Mouse (Mus musculus) mesoderm, embryonic 11.5 days (tissue): ENCODE data around the gene Kcnv2.

Source experiments
- DNase-seq: peaks from one replicate; pipeline ENCODE4 v3.0.0-alpha.2; 2012; ENCODE audit warnings: low read depth, low spot score

Kcnv2 gene

DNA sequence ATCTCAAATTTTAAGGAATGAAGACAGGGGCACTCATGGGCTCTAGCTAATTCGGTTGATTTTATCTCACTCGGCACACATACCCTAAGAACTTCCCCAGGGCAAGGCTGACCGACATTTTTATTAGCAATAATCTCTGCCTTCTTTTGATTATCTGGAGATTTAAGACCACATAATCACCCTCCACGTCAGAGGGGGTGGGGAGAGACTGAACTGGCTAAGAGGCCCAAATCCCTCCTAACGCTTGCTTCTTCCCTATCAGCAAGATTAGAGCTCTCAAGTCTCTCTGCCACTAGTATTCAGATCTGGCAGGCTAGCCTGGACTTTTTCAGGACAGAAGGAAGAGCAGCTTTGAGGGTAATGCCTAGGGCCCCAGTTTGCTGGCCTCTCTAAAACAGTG lies at the start of gene Kcnv2:
Kcnv2 (plus strand) TSS at position 308 of the 400 bp plus-strand sequence.
- DNase-seq = no peak

DNA sequence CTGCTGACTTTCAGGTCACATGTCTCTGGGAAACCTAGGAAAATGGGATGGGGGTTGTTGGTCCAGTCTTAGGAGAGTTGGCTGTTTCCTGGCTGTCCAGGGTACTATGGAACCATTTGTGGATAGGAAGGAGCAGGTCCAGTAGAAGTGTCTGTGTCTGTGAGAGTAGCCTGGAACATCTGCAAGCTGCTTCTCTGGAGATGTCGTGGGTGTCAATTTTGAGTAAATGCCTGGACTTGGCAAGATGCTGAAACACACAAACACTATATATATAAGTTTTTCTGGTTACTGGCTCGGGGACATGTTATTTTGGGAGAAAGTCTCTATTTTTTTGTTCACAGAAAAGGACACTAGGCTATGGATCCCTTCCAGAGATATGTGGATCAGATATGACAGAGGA lies 49.0 kb upstream of the Kcnv2 start:
- DNase-seq = no peak

DNA sequence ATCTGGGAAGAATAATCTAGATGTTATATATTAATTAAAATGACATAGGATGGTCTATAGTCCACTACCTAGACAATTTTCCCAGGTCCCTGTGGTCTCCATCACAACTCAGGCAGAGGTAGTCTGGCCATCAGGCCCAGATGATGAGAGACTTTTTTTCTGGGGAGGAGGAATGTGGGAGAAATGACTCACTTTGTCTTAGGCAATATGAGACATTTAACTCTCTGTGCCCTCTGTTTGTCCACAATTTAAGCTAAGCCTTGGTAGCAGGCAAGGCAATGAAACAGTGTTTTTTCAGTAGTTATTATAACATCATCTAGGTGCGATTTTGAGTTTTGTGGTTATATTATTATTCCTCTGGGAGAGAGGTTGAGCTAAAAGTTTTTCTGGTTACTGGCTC lies 48.0 kb upstream of the Kcnv2 start:
- no peak for DNase-seq

- no peak for DNase-seq
Measured at GRCm38 (mm10) chr19:27279174-27279573, 43.2 kb upstream of the Kcnv2 start.

- no peak for DNase-seq
Measured at GRCm38 (mm10) chr19:27310039-27310438, 12.3 kb upstream of the Kcnv2 start.

DNA sequence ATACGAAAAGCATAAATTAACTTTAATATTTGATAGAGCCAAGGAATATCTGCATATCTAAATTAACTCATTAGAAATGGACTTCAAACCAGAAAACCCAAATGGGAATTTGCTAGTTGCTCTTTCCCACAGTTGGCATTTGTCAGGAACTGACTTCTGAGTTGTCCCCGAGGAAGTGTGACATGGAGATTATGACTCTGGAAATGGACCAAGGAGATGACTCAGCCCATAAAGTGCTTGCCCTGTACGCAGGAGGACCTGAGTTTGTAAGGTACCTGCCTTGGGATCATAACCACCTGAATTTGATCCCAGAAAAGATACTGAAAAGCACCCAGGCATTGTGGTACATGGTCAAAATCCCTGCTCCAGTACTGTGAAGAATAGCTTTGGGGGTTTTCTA lies 11.1 kb upstream of the Kcnv2 start:
- DNase-seq = no peak

DNA sequence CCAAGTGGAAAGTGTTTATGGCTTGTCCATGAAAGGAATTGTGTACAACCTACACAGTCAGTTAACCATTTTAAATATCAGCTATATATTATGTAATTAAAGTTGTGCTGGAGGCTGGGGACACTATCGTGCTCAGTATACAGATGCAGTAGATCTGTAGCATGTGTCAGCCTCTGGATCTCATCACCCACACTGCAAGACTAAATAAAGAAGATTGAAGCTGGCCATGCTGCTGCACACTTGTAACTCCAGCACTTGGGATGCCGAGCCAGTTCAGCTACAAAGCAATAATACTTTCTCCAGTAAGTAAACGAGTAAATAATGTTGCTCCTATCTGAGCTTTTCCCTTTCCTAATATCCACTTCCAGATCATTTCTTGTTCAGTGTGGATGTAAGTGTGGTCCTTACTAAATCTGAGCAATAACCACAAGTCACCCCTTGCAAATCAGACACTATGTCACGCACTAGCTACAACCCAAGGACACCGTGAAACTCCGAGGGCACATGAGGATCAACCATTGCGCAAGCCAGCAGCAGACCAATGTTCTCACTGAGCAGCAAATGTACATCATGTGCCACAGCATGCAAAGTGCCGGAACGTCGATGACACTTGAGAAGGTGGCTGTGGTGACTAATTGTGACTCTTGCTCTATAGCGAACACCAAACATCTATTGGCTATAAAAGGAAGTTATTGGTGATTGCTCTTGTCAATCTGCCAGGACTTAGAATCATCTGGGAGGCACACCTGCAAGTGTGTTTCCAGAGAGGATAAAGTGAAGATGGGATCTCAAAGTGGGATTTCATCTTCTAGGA lies 9.9 kb upstream of the Kcnv2 start:
- DNase-seq = no peak

GRCm38 (mm10) chr19:27313080-27313413 lies 9.3 kb upstream of the Kcnv2 start:
- no peak for DNase-seq

- no peak for DNase-seq
Measured at GRCm38 (mm10) chr19:27316313-27317258, 5.8 kb upstream of the Kcnv2 start.

GRCm38 (mm10) chr19:27317337-27317736 lies 5.1 kb upstream of the Kcnv2 start:
- peak; percentile 71 for DNase-seq

DNA sequence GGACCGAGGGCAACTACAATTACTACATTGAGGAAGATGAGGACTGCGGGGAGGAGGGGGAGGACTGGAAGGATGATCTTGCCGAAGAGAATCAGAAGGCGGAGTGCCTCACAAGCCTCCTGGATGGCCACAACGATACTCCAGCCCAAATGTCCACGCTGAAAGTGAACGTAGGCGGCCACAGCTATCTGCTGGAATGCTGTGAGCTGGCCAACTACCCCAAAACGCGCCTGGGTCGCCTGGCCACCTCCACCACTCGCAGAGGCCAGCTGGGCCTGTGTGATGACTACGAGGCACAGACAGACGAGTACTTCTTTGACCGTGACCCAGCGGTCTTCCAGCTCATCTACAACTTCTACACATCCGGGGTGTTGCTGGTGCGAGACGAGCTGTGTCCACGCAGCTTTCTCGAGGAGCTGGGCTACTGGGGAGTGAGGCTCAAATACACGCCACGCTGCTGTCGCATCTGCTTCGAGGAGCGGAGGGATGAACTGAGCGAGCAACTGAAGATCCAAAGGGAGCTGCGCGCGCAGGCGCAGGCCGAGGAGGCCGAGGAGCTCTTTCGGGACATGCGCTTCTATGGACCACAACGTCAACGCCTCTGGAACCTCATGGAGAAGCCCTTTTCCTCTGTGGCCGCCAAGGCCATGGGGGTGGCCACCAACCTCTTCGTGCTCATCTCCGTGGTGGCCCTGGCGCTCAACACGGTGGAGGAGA lies 681 bp downstream of the Kcnv2 start:
- no peak for DNase-seq

DNA sequence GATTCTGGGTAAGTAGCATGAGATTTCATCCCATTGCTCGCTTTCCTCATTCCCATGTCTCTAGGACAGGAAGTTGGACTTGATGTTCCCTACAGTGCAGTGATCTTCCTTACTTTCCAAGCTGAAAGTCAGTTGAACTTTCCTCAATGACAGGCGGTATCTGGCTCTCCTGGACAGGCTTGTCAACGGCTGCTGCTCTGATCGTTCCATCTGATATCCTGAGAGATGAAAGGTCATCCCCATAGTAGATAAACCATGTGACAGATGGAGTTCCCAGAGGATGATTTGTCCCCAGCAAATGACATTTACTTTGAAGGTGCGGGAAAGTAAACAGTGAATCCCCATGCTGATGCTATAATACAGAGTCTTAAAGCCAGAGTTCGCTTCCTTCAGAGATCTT lies 3.2 kb downstream of the Kcnv2 start:
- DNase-seq = no peak

DNA sequence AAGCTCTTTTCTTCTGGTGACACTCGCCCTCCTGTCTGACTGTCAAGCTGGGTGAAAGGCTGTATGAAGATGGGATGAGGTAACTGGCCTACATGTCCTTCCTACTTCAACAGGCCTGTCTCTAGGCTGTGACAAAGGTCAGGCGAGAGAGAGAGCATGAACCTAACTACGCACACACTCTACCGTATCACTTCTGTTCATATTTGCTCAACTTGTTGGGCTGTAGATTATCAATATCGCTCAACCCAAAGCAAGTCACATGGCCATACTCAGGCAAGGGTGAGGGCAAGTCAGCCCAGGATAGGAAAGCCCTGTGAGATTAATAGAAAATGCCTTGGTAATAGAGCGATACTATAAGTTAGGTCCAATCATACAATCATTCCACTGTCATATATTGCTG lies 5.2 kb downstream of the Kcnv2 start:
- DNase-seq = no peak

GRCm38 (mm10) chr19:27328166-27328565 lies 5.8 kb downstream of the Kcnv2 start:
- DNase-seq = no peak

DNA sequence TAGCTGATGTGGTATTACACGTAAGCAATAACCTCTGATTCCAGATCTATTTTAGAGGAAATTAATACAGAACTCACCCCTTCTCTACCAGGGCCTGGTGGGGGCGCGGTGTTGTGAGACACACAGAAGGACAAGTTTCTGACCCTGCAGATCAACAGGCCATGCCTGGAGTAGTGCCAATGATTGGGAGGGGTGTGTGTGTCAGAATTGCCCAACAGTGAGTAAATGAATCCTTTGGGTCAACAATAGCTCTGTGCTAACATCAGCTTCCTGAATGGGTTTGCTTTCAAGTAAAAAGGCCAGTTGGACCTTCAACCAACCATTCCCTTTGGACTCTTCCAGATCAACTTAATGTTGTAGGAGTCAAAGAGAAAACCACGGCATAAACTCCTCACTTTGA lies 6.3 kb downstream of the Kcnv2 start:
- DNase-seq = no peak

- DNase-seq = peak; percentile 17
Measured at GRCm38 (mm10) chr19:27332207-27332794, 9.9 kb downstream of the Kcnv2 start.

- no peak for DNase-seq
Measured at GRCm38 (mm10) chr19:27336126-27336917, 13.9 kb downstream of the Kcnv2 start.

- no peak for DNase-seq
Measured at GRCm38 (mm10) chr19:27346501-27346900, 24.1 kb downstream of the Kcnv2 start.

GRCm38 (mm10) chr19:27351700-27352099 lies 29.3 kb downstream of the Kcnv2 start:
- DNase-seq = no peak

DNA sequence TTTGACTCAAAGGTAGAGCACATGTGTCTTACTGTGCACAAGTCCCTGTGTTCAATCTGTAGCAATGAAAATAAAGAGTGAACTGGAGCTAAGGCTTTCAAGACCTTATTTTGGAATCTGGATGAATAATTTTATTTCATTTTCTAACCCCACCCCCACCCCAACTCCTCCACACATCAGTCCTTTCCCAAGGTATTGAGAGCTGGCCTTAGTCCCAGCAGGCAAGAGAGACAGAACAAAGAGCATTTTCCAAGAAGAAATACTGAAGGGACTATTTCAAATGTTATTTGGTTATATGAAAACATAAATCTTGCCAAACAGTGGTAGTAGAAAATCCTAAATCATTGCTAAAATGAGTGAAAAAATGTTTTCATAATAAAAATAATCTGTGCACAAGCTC lies 38.0 kb downstream of the Kcnv2 start:
- DNase-seq = no peak

DNA sequence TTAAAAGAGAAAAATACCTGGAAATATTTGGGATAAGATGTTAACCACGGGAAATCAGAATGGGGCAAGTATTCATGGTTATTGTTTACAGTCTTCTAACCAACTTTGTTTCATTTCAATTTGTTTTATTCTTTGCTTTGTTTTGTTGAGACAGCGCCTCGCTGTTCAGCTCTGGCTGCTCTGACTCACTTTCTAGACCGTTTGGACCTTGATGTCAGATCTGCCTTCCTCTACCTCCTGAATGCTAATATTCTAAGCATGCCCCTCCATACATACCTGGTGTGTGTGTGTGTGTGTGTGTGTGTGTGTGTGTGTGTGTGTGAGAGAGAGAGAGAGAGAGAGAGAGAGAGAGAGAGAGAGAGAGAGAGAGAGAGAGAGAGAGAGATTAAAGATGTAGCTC lies 41.5 kb downstream of the Kcnv2 start:
- DNase-seq = no peak
